Mouse (Mus musculus) gastrocnemius, postnatal 25 days (tissue): ENCODE data around the gene Abhd6. TPM values are rescaled to one million over a fixed set of nuclear protein-coding genes. Genes with fewer than 3 reads are reported as not detected.

Experiments used
- DNase-seq: peaks from one replicate; pipeline ENCODE4 v3.0.0; 2022
- long read RNA-seq, 2 experiments: library from polyadenylated mRNA; stranded (forward); transcript quantifications; one replicate each; pipeline ENCODE4 v2.0.0; 2021
- total RNA-seq, 2 experiments: library from RNA; stranded (reverse); gene quantifications; 1 replicate in 1 of 2; 2 replicates in 1 of 2; pipeline ENCODE4 v1.2.3; 2021

Abhd6 gene
- 1 to 10 TPM; 4.0 to 4.2 TPM for total RNA-seq
- long read RNA-seq, experiment 1, partial matches to known transcripts = 0 of 11 reads
- long read RNA-seq, experiment 1, other reads (novel, unspliced or antisense) = 7 of 11 reads
- long read RNA-seq, experiment 2, transcript Abhd6-202 (9 exons, 2,226 nt) = major isoform, 5 of 9 reads
- long read RNA-seq, experiment 2, partial matches to known transcripts = 0 of 9 reads
- long read RNA-seq, experiment 2, other reads (novel, unspliced or antisense) = 3 of 9 reads

- peak; percentile 75 for DNase-seq
Observed at GRCm38 (mm10) chr14:8002432-8003092, at the start of gene Abhd6. TSS of gene Abhd6 (plus strand) at chr14:8002902.

GRCm38 (mm10) chr14:7954071-7954471, 48.6 kb upstream of the Abhd6 start:
- no peak for DNase-seq

- no peak for DNase-seq
Observed at GRCm38 (mm10) chr14:7956427-7956826, 46.3 kb upstream of the Abhd6 start.

- no peak for DNase-seq
Observed at GRCm38 (mm10) chr14:7957049-7957448, 45.7 kb upstream of the Abhd6 start, which contains the start of gene Gm45521. TSS of gene Gm45521 (plus strand) at chr14:7957288.

GRCm38 (mm10) chr14:7960616-7961015, 42.1 kb upstream of the Abhd6 start:
- DNase-seq = no peak

GRCm38 (mm10) chr14:7961714-7962113, 41.0 kb upstream of the Abhd6 start:
- no peak for DNase-seq

GRCm38 (mm10) chr14:7962626-7963025, 40.1 kb upstream of the Abhd6 start:
- no peak for DNase-seq

GRCm38 (mm10) chr14:7963160-7963559, 39.5 kb upstream of the Abhd6 start:
- no peak for DNase-seq

GRCm38 (mm10) chr14:7964219-7964889, 38.3 kb upstream of the Abhd6 start:
- peak; percentile 20 for DNase-seq

GRCm38 (mm10) chr14:7971889-7972493, 30.7 kb upstream of the Abhd6 start:
- no peak for DNase-seq

- DNase-seq = no peak
Observed at GRCm38 (mm10) chr14:7974643-7975042, 28.1 kb upstream of the Abhd6 start.

GRCm38 (mm10) chr14:7975177-7975576, 27.5 kb upstream of the Abhd6 start:
- no peak for DNase-seq

GRCm38 (mm10) chr14:7977471-7977870, 25.2 kb upstream of the Abhd6 start:
- DNase-seq = no peak

GRCm38 (mm10) chr14:7978183-7978582, 24.5 kb upstream of the Abhd6 start:
- DNase-seq = no peak

GRCm38 (mm10) chr14:7981226-7981625, 21.5 kb upstream of the Abhd6 start:
- no peak for DNase-seq

- DNase-seq = no peak
Observed at GRCm38 (mm10) chr14:7986913-7987312, 15.8 kb upstream of the Abhd6 start.

- no peak for DNase-seq
Observed at GRCm38 (mm10) chr14:7989371-7989770, 13.3 kb upstream of the Abhd6 start.

GRCm38 (mm10) chr14:7989961-7990360, 12.7 kb upstream of the Abhd6 start:
- DNase-seq = no peak

GRCm38 (mm10) chr14:7991108-7991776, 11.5 kb upstream of the Abhd6 start:
- no peak for DNase-seq

GRCm38 (mm10) chr14:7992158-7992557, 10.5 kb upstream of the Abhd6 start:
- no peak for DNase-seq

- DNase-seq = no peak
Observed at GRCm38 (mm10) chr14:7994271-7994767, 8.4 kb upstream of the Abhd6 start, which contains the start of gene Dnase1l3. TSS of gene Dnase1l3 (minus strand) at chr14:7994573.

GRCm38 (mm10) chr14:7997255-7997696, 5.4 kb upstream of the Abhd6 start:
- peak; percentile 78 for DNase-seq
